Mouse (Mus musculus): ENCODE measurements at regions not wholly inside any gene's neighbourhood (a gene's known extent, or its start where the extent isn't known, plus 50 kb on each side); places are given as distances from the start of the nearest gene placed in this dataset.

DNA sequence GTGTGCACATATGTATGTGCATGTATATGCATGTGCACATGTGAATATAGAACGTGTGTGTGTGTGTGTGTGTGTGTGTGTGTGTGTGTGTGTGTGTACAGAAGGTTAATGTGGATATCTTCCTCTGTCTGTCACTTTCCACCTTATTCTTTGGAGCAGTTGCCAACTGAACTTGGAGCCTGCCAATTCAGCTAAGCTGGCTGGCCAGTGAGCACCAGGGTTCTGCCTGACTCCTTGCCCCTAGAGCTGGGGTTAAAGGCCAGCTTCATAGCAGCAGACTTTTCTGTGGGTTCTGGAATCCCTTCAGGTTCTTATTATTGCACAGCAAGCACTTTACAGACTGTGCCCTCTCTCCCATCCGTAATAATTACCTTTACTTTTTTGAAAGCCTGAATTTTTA, 258.5 kb upstream of the Pitx2 start:
- Histone ChIP-seq H3K27me3 (ENCODE audit: control insufficient read depth, insufficient read depth, low read length) (no peaks in the 10 kb centered on the region), H3K4me3 (ENCODE audit: control insufficient read depth in 1 of 2, insufficient read depth in 1 of 2, low read depth in 1 of 2, low read length in 2 of 2) (no peak overlapping the region), H3K4me1 (ENCODE audit: control insufficient read depth in 2 of 2, insufficient read depth in 2 of 2, low read length in 2 of 2) (no peaks in the 10 kb centered on the region), H3K4me2 (ENCODE audit: low read length) (no peak overlapping the region), H3K27ac (replicated peaks in 1 of 2; ENCODE audit: control insufficient read depth in 1 of 2, insufficient read depth in 1 of 2, low read depth in 2 of 2, low read length in 2 of 2) (no peak overlapping the region), H3K9ac (ENCODE audit: low read length) (no peak overlapping the region), H3K36me3 (ENCODE audit: control insufficient read depth, insufficient read depth, low read length) (no peaks in the 10 kb centered on the region), H3K9me3 (ENCODE audit: control insufficient read depth, low read length) (no peaks in the 10 kb centered on the region)
- 65% methylated on average over 2 of the region's 2 CpGs for WGBS
- no peak for ATAC-seq (ENCODE audit: insufficient number of reproducible peaks, insufficient read depth, low FRiP score, low read depth)

GRCm38 (mm10) chr3:128944631-128945030, 255.0 kb upstream of the Pitx2 start:
- no peak for ATAC-seq (ENCODE audit: insufficient number of reproducible peaks, insufficient read depth, low FRiP score, low read depth)
- Histone ChIP-seq H3K4me3 (ENCODE audit: control insufficient read depth in 1 of 2, insufficient read depth in 1 of 2, low read depth in 1 of 2, low read length in 2 of 2) (no peak overlapping the region), H3K9me3 (ENCODE audit: control insufficient read depth, low read length) (no peaks in the 10 kb centered on the region), H3K27ac (replicated peaks in 1 of 2; ENCODE audit: control insufficient read depth in 1 of 2, insufficient read depth in 1 of 2, low read depth in 2 of 2, low read length in 2 of 2) (no peak overlapping the region), H3K27me3 (ENCODE audit: control insufficient read depth, insufficient read depth, low read length) (no peaks in the 10 kb centered on the region), H3K36me3 (ENCODE audit: control insufficient read depth, insufficient read depth, low read length) (no peaks in the 10 kb centered on the region), H3K9ac (ENCODE audit: low read length) (no peak overlapping the region), H3K4me1 (ENCODE audit: control insufficient read depth in 2 of 2, insufficient read depth in 2 of 2, low read length in 2 of 2) (no peaks in the 10 kb centered on the region), H3K4me2 (ENCODE audit: low read length) (no peak overlapping the region)
- 60% methylated on average over 6 of the region's 6 CpGs for WGBS

DNA sequence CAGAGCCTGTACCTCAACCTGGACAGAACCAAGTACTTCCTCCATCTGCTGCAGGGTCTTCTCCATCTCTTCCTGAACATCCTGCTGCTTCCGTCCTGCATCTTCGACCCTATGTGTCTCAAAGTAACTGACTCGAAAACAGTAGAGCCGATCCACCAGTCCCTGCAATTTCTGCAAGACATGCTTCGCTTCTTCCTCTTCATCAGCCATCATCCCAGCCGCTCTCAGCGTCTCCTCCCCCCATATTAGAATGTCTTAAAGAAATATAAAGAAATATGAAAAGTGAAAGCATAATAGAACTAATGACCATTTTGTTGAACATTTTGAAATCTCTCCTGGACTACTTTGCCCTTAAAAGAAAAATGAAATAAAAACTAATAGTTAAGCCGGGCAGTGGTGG, 244.8 kb upstream of the Pitx2 start:
- H3K27me3 ChIP-seq (ENCODE audit: control insufficient read depth, insufficient read depth, low read length): no peaks in the 10 kb centered on the region
- WGBS: 88% methylated on average over 8 of the region's 8 CpGs
- ATAC-seq (ENCODE audit: insufficient number of reproducible peaks, insufficient read depth, low FRiP score, low read depth): no peak
- H3K36me3 ChIP-seq (ENCODE audit: control insufficient read depth, insufficient read depth, low read length): no peaks in the 10 kb centered on the region
- H3K4me2 ChIP-seq (ENCODE audit: low read length): no peak overlapping the region
- H3K9me3 ChIP-seq (ENCODE audit: control insufficient read depth, low read length): no peaks in the 10 kb centered on the region
- no peak overlapping the region for H3K27ac ChIP-seq (replicated peaks in 1 of 2; ENCODE audit: control insufficient read depth in 1 of 2, insufficient read depth in 1 of 2, low read depth in 2 of 2, low read length in 2 of 2)
- H3K4me1 ChIP-seq (ENCODE audit: control insufficient read depth in 2 of 2, insufficient read depth in 2 of 2, low read length in 2 of 2): no peaks in the 10 kb centered on the region
- H3K9ac ChIP-seq (ENCODE audit: low read length): no peak overlapping the region
- H3K4me3 ChIP-seq (ENCODE audit: control insufficient read depth in 1 of 2, insufficient read depth in 1 of 2, low read depth in 1 of 2, low read length in 2 of 2): no peak overlapping the region

DNA sequence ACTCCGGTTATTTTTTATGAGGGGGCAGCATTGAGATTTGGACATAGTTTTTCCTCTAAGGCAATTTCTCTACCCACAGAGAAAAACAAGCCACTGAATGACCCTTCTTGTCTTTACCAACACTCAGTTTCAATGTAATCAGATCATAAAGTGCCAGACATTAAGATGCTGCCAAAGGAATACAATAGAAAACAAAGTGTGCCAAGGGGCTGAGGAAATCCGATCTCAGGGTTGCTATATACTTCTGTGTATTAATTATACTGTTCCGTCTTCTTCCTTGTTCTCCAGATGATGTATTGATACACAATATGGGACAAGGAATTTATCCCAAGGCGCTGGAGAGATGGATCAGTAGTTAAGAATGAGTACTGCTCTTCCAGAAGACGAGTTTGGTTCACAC, 222.9 kb upstream of the Pitx2 start:
- Histone ChIP-seq H3K36me3 (ENCODE audit: control insufficient read depth, insufficient read depth, low read length) (no peaks in the 10 kb centered on the region), H3K9me3 (ENCODE audit: control insufficient read depth, low read length) (no peaks in the 10 kb centered on the region), H3K9ac (ENCODE audit: low read length) (no peak overlapping the region), H3K4me1 (ENCODE audit: control insufficient read depth in 2 of 2, insufficient read depth in 2 of 2, low read length in 2 of 2) (no peaks in the 10 kb centered on the region), H3K4me3 (ENCODE audit: control insufficient read depth in 1 of 2, insufficient read depth in 1 of 2, low read depth in 1 of 2, low read length in 2 of 2) (no peak overlapping the region), H3K27me3 (ENCODE audit: control insufficient read depth, insufficient read depth, low read length) (no peaks in the 10 kb centered on the region), H3K27ac (replicated peaks in 1 of 2; ENCODE audit: control insufficient read depth in 1 of 2, insufficient read depth in 1 of 2, low read depth in 2 of 2, low read length in 2 of 2) (no peak overlapping the region), H3K4me2 (ENCODE audit: low read length) (no peak overlapping the region)
- ATAC-seq (ENCODE audit: insufficient number of reproducible peaks, insufficient read depth, low FRiP score, low read depth): no peak
- 76% methylated on average over 5 of the region's 5 CpGs for WGBS

DNA sequence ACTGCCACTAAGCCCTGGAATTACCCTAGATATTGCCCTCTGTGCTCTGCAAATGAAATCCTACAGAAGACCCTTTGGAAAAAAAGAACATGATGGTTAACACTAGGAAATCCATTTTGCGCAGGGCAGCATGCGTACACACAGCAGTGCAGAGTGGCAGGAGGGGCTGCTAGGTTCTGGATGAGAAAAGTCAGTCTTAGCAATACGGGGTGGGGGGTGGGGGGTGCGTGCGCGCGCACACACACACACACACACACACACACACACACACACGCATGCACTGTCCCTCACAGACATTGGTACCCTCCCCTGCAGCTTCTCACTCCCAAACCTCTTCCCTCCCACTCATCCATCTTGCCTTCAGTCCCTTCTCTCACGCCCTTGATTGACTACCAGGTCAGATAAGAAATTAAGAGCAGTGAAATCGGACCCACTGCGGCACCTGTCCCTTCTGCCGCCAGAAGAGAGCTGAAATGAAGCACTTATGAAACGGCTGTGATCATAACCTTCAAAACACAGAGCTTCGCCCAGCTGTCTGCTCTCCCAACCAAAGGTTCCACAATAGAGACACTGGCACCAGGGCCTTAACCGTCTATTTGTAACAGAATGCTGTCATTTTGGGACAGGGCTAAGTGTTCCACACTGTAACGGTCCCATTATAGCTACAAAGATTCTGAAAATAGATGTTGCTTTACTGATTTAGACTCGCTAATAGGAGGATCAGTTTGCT, 209.3 kb upstream of the Pitx2 start:
- H3K4me1 ChIP-seq (ENCODE audit: control insufficient read depth in 2 of 2, insufficient read depth in 2 of 2, low read length in 2 of 2): no peaks in the 10 kb centered on the region
- peak overlapping the region; percentile 6 to 35; a peak in 3 of 4 replicates for H3K4me3 ChIP-seq (ENCODE audit: control insufficient read depth in 1 of 2, insufficient read depth in 1 of 2, low read depth in 1 of 2, low read length in 2 of 2)
- no peaks in the 10 kb centered on the region for H3K36me3 ChIP-seq (ENCODE audit: control insufficient read depth, insufficient read depth, low read length)
- peak overlapping the region; percentile 63 for H3K9ac ChIP-seq (ENCODE audit: low read length)
- H3K27ac ChIP-seq (replicated peaks in 1 of 2; ENCODE audit: control insufficient read depth in 1 of 2, insufficient read depth in 1 of 2, low read depth in 2 of 2, low read length in 2 of 2): no peak overlapping the region
- ATAC-seq (ENCODE audit: insufficient number of reproducible peaks, insufficient read depth, low FRiP score, low read depth): no peak
- no peaks in the 10 kb centered on the region for H3K9me3 ChIP-seq (ENCODE audit: control insufficient read depth, low read length)
- peak overlapping the region; percentile 62 for H3K4me2 ChIP-seq (ENCODE audit: low read length)
- no peaks in the 10 kb centered on the region for H3K27me3 ChIP-seq (ENCODE audit: control insufficient read depth, insufficient read depth, low read length)
- 53% methylated on average over 17 of the region's 17 CpGs for WGBS

DNA sequence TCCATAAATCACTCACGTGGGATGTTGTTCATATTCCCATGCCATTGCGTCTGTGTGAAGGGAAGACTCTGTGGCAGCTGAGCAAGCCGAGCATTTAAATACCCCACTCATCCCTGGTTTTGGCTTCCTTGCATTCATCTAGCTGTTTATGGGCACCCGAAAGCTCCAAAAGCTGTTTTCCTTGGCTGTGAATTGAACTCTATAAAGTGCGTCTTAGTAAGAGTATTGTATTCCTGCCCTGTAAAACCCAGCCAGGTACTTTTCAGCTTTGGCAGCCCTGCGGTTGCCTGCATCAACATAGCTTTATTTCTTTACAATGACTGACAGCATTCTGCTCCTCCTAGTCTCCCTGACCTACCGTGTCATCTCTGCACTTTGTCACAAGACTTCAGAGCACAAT, 196.8 kb upstream of the Pitx2 start:
- H3K4me2 ChIP-seq (ENCODE audit: low read length): no peak overlapping the region
- H3K27me3 ChIP-seq (ENCODE audit: control insufficient read depth, insufficient read depth, low read length): no peaks in the 10 kb centered on the region
- H3K27ac ChIP-seq (replicated peaks in 1 of 2; ENCODE audit: control insufficient read depth in 1 of 2, insufficient read depth in 1 of 2, low read depth in 2 of 2, low read length in 2 of 2): no peak overlapping the region
- no peak for ATAC-seq (ENCODE audit: insufficient number of reproducible peaks, insufficient read depth, low FRiP score, low read depth)
- H3K36me3 ChIP-seq (ENCODE audit: control insufficient read depth, insufficient read depth, low read length): no peaks in the 10 kb centered on the region
- WGBS: 65% methylated on average over 7 of the region's 7 CpGs
- no peaks in the 10 kb centered on the region for H3K9me3 ChIP-seq (ENCODE audit: control insufficient read depth, low read length)
- H3K4me3 ChIP-seq (ENCODE audit: control insufficient read depth in 1 of 2, insufficient read depth in 1 of 2, low read depth in 1 of 2, low read length in 2 of 2): no peak overlapping the region
- H3K9ac ChIP-seq (ENCODE audit: low read length): no peak overlapping the region
- peaks cover 2 to 12% of the 10 kb centered on the region in 2 experiments; a peak in 3 of 4 replicates for H3K4me1 ChIP-seq (ENCODE audit: control insufficient read depth in 2 of 2, insufficient read depth in 2 of 2, low read length in 2 of 2)

- no peak overlapping the region for H3K4me3 ChIP-seq (ENCODE audit: control insufficient read depth in 1 of 2, insufficient read depth in 1 of 2, low read depth in 1 of 2, low read length in 2 of 2)
- H3K36me3 ChIP-seq (ENCODE audit: control insufficient read depth, insufficient read depth, low read length): no peaks in the 10 kb centered on the region
- no peak overlapping the region for H3K9ac ChIP-seq (ENCODE audit: low read length)
- ATAC-seq (ENCODE audit: insufficient number of reproducible peaks, insufficient read depth, low FRiP score, low read depth): peak; percentile 26; the same call in 1 of the 2 replicates
- no peaks in the 10 kb centered on the region for H3K27me3 ChIP-seq (ENCODE audit: control insufficient read depth, insufficient read depth, low read length)
- H3K4me1 ChIP-seq (ENCODE audit: control insufficient read depth in 2 of 2, insufficient read depth in 2 of 2, low read length in 2 of 2): peaks cover 2 to 12% of the 10 kb centered on the region in 2 experiments; a peak in 3 of 4 replicates
- H3K27ac ChIP-seq (replicated peaks in 1 of 2; ENCODE audit: control insufficient read depth in 1 of 2, insufficient read depth in 1 of 2, low read depth in 2 of 2, low read length in 2 of 2): peak overlapping the region in 1 of 2 experiments; percentile 12; a peak in 1 of 4 replicates
- no peak overlapping the region for H3K4me2 ChIP-seq (ENCODE audit: low read length)
- no peaks in the 10 kb centered on the region for H3K9me3 ChIP-seq (ENCODE audit: control insufficient read depth, low read length)
- 19% methylated on average over 8 of the region's 8 CpGs for WGBS
These were observed 195.6 kb upstream of the Pitx2 start for GRCm38 (mm10) chr3:129004085-129004484.

- Histone ChIP-seq H3K27ac (replicated peaks in 1 of 2; ENCODE audit: control insufficient read depth in 1 of 2, insufficient read depth in 1 of 2, low read depth in 2 of 2, low read length in 2 of 2) (no peak overlapping the region), H3K27me3 (ENCODE audit: control insufficient read depth, insufficient read depth, low read length) (no peaks in the 10 kb centered on the region), H3K9ac (ENCODE audit: low read length) (no peak overlapping the region), H3K9me3 (ENCODE audit: control insufficient read depth, low read length) (no peaks in the 10 kb centered on the region), H3K4me3 (ENCODE audit: control insufficient read depth in 1 of 2, insufficient read depth in 1 of 2, low read depth in 1 of 2, low read length in 2 of 2) (no peak overlapping the region), H3K4me1 (ENCODE audit: control insufficient read depth in 2 of 2, insufficient read depth in 2 of 2, low read length in 2 of 2) (no peaks in the 10 kb centered on the region), H3K4me2 (ENCODE audit: low read length) (no peak overlapping the region), H3K36me3 (ENCODE audit: control insufficient read depth, insufficient read depth, low read length) (no peaks in the 10 kb centered on the region)
- no peak for ATAC-seq (ENCODE audit: insufficient number of reproducible peaks, insufficient read depth, low FRiP score, low read depth)
- 70% methylated on average over 2 of the region's 2 CpGs for WGBS
These were observed 160.8 kb upstream of the Pitx2 start for GRCm38 (mm10) chr3:129038877-129039276.

Measured in heart, embryonic 14.5 days (tissue).